Mouse (Mus musculus): Measurements from ENCODE around the gene Psen2.

Psen2 gene

GRCm38 (mm10) chr1:180197956-180198355 lies 65.3 kb downstream of the Psen2 start:
- no peak for DNase-seq (ENCODE audit: low spot score)

- DNase-seq (ENCODE audit: low spot score), result peak; percentile 71
Observed at GRCm38 (mm10) chr1:180196508-180196907, 66.7 kb downstream of the Psen2 start.

- DNase-seq (ENCODE audit: low spot score), result peak; percentile 98
Observed at GRCm38 (mm10) chr1:180195703-180196381, 67.4 kb downstream of the Psen2 start.

GRCm38 (mm10) chr1:180194781-180195471 lies 68.3 kb downstream of the Psen2 start:
- peak; percentile 60 for DNase-seq (ENCODE audit: low spot score)

DNA sequence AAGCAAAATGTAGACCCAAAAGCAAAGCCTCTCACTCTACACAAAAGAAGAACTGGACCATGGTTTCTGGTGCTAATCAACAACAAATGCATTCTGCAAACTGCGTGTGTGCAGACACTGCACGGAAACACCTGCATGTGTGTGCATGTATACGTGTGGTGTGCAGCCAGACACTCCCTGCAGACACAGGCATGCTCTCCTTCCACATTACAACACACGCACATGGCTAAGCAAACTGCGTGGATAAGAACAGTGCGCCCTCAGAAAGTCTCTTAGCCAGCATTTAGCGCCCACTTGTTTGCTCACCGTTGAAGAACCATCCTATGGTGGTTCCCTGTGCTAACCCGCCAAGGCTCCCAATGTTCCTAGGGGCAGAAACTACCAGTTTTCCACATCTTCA lies 69.2 kb downstream of the Psen2 start:
- DNase-seq (ENCODE audit: low spot score), result no peak

DNA sequence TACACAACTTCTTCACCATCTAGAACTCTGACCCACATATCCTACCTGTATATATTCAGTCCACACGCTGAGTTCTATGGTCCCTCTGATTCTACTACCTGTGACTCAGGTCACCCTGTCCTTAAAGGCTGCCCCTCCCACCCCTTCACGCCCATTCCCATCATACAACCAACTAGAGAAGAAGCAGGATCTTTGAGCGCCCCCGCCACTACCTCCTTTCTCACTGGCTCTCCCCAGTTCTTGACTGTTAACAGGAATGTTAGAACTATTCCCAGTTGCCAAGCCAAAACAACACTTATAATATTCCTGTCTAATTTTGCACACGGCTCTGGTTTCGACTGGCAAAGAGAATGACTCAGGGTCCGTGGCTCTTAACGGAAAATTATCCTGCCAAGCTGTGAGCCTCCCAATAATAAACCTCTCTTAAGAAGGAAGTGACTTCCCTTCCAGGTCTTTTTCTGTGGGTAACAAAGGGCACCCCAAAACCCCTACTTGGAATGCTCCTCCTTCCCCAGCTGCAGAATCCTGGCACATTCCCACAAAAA lies 69.8 kb downstream of the Psen2 start:
- DNase-seq (ENCODE audit: low spot score), result no peak

DNA sequence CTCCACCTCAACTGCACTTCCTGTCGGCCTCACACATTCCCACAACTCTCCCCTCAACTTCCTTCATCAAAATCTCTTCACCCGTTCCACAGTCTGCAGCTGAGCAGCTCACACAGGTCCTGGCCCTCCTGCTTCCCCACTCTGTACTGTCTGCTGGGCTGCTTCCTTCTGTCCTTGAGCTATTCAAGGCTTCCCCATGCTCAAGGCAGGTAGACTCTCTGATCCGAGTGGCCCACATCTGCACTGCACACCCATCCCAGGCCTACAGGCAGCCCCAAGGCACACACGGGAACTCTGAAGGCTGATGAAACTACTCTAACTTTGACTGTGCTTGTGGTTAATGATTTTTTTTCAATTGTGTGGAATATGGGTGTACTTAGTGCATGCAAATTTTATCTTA lies 70.4 kb downstream of the Psen2 start:
- DNase-seq (ENCODE audit: low spot score), result no peak

DNA sequence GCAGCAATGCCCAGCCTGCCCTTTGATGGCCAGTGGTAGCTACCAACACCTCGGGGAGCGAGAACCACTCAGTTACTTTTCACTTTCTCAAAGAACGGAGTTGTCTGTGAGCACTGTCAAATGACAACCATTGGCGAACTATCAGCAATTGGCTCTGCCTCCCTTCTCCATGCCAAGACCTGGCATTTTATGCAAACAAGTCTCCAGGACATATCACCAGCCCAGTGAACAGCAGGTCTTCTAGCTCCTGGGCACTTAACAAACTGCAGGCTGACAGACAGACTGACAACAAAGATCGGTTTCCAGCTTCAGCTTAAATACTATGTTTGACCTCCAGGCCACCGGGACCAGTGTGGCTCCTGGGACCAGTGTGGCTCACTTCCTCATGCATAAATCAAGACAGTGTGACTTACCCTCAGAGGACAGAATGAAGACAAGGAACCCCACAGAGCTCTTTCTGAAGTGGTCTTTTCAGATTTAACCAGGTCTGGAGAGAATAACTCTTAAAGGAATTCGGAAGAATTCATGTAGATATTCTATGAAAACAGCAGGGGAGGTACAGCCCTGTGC lies 71.5 kb downstream of the Psen2 start:
- peak; percentile 34 for DNase-seq (ENCODE audit: low spot score)

- DNase-seq (ENCODE audit: low spot score), result no peak
Observed at GRCm38 (mm10) chr1:180191112-180191511, 72.1 kb downstream of the Psen2 start.

DNA sequence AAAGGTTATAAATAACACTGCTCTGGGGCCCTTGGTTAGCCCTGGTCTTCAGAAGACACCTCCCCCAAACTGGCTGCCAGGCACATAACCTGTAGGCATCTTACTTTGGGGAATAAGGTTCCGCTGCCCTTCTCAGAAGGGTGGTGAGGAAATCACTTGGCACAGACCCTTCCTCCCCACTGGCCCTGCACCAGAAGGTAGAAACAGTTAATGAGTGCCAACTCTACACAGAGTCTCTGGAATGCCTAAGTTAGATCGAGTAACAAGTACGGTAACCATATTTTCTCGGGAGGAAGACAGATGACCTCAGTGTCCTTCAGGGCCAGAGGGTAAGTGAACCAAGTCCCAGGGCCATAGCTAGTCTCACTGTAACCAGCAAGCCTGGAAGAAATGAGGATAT lies 74.3 kb downstream of the Psen2 start:
- peak; percentile 55 for DNase-seq (ENCODE audit: low spot score)

DNA sequence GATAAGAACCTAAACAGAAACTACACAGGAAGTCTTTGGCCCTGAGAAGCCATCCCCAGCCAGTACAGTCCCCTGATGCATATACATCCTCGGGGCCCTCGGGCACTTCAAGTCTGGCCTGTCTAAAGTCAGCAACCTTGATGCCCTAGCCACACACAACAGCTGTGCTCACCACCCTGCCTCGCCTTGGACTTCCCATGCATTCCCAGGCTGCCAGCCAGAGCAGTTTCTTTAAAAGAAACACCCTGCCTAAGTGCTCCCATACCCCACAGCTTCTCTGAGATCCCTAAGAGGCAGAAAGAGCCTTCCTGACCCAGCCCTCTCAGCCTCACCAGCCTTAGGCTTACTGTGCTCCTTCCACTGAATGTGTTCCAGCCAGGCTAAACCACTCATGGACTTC lies 76.9 kb downstream of the Psen2 start:
- no peak for DNase-seq (ENCODE audit: low spot score)

- no peak for DNase-seq (ENCODE audit: low spot score)
Observed at GRCm38 (mm10) chr1:180185877-180186276, 77.4 kb downstream of the Psen2 start.

GRCm38 (mm10) chr1:180184768-180185167 lies 78.5 kb downstream of the Psen2 start:
- DNase-seq (ENCODE audit: low spot score), result no peak

- DNase-seq (ENCODE audit: low spot score), result no peak
Observed at GRCm38 (mm10) chr1:180183525-180184159, 79.6 kb downstream of the Psen2 start.

- DNase-seq (ENCODE audit: low spot score), result no peak
Observed at GRCm38 (mm10) chr1:180182731-180183130, 80.5 kb downstream of the Psen2 start.

DNA sequence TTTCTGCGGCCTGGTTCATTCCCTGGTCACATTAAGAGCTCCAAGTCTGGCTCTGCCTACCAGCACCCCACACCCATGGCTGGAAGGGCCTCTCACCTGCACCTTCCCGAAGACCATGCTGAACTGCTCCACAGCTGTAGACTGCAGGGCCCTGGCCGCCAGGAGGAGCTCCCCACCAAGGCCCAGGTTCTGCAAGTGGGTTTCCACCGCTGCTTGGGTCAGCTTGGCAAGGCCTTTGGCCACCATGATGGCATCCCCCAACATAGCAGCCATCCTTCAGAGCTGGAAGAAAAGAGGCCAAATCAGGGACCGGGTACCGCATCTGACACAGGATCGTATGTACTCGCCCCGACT lies 81.3 kb downstream of the Psen2 start:
- no peak for DNase-seq (ENCODE audit: low spot score)

DNA sequence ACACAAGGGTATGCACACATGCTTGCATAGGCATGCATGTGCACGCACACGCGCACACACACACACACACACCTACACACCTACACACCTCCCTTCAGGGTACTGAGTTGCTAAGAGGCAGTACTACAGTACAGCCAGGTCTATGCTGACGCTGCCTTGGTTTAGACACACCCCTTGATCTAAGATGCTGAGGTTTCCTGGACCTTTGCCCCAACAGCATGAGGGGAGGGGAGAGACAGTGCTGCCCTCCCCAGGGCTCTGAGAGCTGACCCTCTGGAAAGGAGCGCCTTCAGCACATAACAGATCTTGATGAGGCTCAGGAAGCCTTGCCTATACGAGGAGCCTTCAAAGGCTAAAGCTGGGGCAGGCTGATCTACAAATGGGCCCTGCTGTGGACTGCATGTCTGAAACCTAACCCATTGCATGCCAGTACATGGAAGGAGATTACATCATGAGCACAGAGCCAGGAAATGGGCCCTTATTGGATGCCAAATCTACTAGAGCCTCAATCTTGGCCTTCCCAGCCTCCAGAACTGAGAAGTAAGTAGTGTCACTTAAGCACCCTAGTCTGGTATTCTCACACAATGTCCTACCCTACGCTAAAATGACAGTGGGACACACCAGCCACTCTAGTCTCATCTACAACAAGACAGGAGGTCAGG lies 81.8 kb downstream of the Psen2 start:
- DNase-seq (ENCODE audit: low spot score), result no peak

GRCm38 (mm10) chr1:180179840-180180239 lies 83.4 kb downstream of the Psen2 start:
- DNase-seq (ENCODE audit: low spot score), result no peak

GRCm38 (mm10) chr1:180179100-180179499 lies 84.1 kb downstream of the Psen2 start:
- no peak for DNase-seq (ENCODE audit: low spot score)

DNA sequence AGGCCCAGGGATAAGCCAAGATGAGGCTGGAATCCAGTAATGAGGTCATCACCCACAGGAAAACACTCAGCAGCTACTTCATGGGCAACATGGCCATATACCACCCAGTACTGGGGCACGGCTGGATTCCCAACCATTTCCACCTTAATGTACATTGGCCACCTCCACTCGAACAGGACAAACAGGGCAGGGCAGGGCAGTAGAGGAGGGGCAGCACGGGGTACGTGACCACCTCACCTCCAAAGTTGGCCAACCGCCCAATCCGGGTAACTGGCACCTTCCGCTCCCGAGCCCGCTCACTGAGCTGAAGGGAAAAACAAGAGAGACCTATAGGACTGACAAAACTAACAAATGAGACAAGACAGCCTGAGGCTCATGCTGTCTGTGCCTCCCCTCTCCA lies 84.9 kb downstream of the Psen2 start:
- DNase-seq (ENCODE audit: low spot score), result no peak
